Mouse (Mus musculus) hematopoietic stem cell, adult 5-6 weeks (primary cell): Measurements from ENCODE around the gene Ccdc78. TPM values are rescaled to one million over a fixed set of nuclear protein-coding genes. Genes with fewer than 3 reads are reported as not detected.

Source experiments
- ATAC-seq, 2 experiments: fragments of 125-278 bp in 1 of 2; replicated peaks in 1 of 2; 2 replicates each; pipeline ENCODE4 v1.8.0; 2016 to 2017; ENCODE audit warnings: inconsistent platforms in 2 of 2, mild to moderate bottlenecking in 2 of 2, moderate number of reproducible peaks in 2 of 2, low read depth in 1 of 2, moderate TSS enrichment in 1 of 2; ENCODE audit not compliant: low FRiP score in 2 of 2, poor library complexity in 2 of 2, severe bottlenecking in 2 of 2, insufficient read depth in 1 of 2, low TSS enrichment in 1 of 2
- total RNA-seq: library from RNA; stranded (forward); fragments of 172-1452, 232-1000 nt; gene quantifications from 2 replicates; pipeline ENCODE4 v1.2.3, GENCODE M21; 2017

The Ccdc78 gene
- total RNA-seq, 1 experiment from 2014 or later = not detected

GRCm38 (mm10) chr17:25827546-25828222 lies 41.3 kb downstream of the Ccdc78 start:
- no peak for ATAC-seq

- no peak for ATAC-seq
Measured at GRCm38 (mm10) chr17:25828223-25828594, 41.8 kb downstream of the Ccdc78 start.

- ATAC-seq = peak in 1 of 2 experiments; percentile 37; a peak in 3 of 4 replicates
Measured at GRCm38 (mm10) chr17:25828712-25829557, 42.6 kb downstream of the Ccdc78 start, which contains the start of gene Jmjd8. Jmjd8 (plus strand) TSS chr17:25828867.

GRCm38 (mm10) chr17:25829558-25830017 lies 43.2 kb downstream of the Ccdc78 start:
- no peak for ATAC-seq

GRCm38 (mm10) chr17:25830200-25830753 lies 43.9 kb downstream of the Ccdc78 start:
- ATAC-seq = no peak

GRCm38 (mm10) chr17:25830806-25831431 lies 44.5 kb downstream of the Ccdc78 start:
- ATAC-seq = no peak

GRCm38 (mm10) chr17:25831451-25832281 lies 45.3 kb downstream of the Ccdc78 start:
- no peak for ATAC-seq

GRCm38 (mm10) chr17:25832436-25833290 lies 46.3 kb downstream of the Ccdc78 start:
- ATAC-seq = peak; percentile 81 to 86

GRCm38 (mm10) chr17:25833291-25833663 lies 46.9 kb downstream of the Ccdc78 start, which contains the start of gene Stub1:
Stub1 (minus strand) TSS chr17:25833404.
- ATAC-seq = peak; percentile 14 to 33; a peak in 3 of 4 replicates

GRCm38 (mm10) chr17:25833961-25834594 lies 47.7 kb downstream of the Ccdc78 start:
- ATAC-seq = no peak

GRCm38 (mm10) chr17:25834595-25835222 lies 48.3 kb downstream of the Ccdc78 start:
- no peak for ATAC-seq

GRCm38 (mm10) chr17:25835301-25835700 lies 48.9 kb downstream of the Ccdc78 start:
- no peak for ATAC-seq

GRCm38 (mm10) chr17:25835816-25836215 lies 49.4 kb downstream of the Ccdc78 start:
- ATAC-seq = no peak

- ATAC-seq = no peak
Measured at GRCm38 (mm10) chr17:25836397-25837075, 50.2 kb downstream of the Ccdc78 start.

- no peak for ATAC-seq
Measured at GRCm38 (mm10) chr17:25837076-25837410, 50.7 kb downstream of the Ccdc78 start, which contains the start of gene Rhbdl1. Rhbdl1 (minus strand) TSS chr17:25837295.
